Mouse (Mus musculus): Measurements from ENCODE around the gene Rad51c.
"Not testable (repeated sequence)": the region's sequence is repeated elsewhere in the genome, so short reads cannot be mapped to it uniquely, and the experiment has no call there.

The Rad51c gene

GRCm38 (mm10) chr11:87404876-87405275, at the start of gene Rad51c, which contains the start of gene Tex14:
Gene Rad51c (minus strand): TSS chr11:87404954.
Gene Tex14 (plus strand): TSS chr11:87405065.
- no peak for DNase-seq

GRCm38 (mm10) chr11:87454035-87454690, 49.4 kb upstream of the Rad51c start:
- no peak for DNase-seq

- peak; percentile 31 for DNase-seq
Observed at GRCm38 (mm10) chr11:87453216-87454034, 48.7 kb upstream of the Rad51c start.

- DNase-seq: not testable (repeated sequence)
Observed at GRCm38 (mm10) chr11:87452779-87453178, 48.0 kb upstream of the Rad51c start.

- not testable (repeated sequence) for DNase-seq
Observed at GRCm38 (mm10) chr11:87449847-87450246, 45.1 kb upstream of the Rad51c start.

- no peak for DNase-seq
Observed at GRCm38 (mm10) chr11:87449200-87449547, 44.4 kb upstream of the Rad51c start.

GRCm38 (mm10) chr11:87448476-87449199, 43.9 kb upstream of the Rad51c start:
- peak; percentile 88 for DNase-seq

- DNase-seq: peak; percentile 82
Observed at GRCm38 (mm10) chr11:87448081-87448475, 43.3 kb upstream of the Rad51c start.

- no peak for DNase-seq
Observed at GRCm38 (mm10) chr11:87447429-87447828, 42.7 kb upstream of the Rad51c start.

- no peak for DNase-seq
Observed at GRCm38 (mm10) chr11:87446159-87446558, 41.4 kb upstream of the Rad51c start.

- DNase-seq: not testable (repeated sequence)
Observed at GRCm38 (mm10) chr11:87445593-87445992, 40.8 kb upstream of the Rad51c start.

- no peak for DNase-seq
Observed at GRCm38 (mm10) chr11:87444735-87445428, 40.1 kb upstream of the Rad51c start.

- not testable (repeated sequence) for DNase-seq
Observed at GRCm38 (mm10) chr11:87444056-87444455, 39.3 kb upstream of the Rad51c start.

- peak; percentile 86 for DNase-seq
Observed at GRCm38 (mm10) chr11:87443373-87443883, 38.7 kb upstream of the Rad51c start.

GRCm38 (mm10) chr11:87442643-87443372, 38.1 kb upstream of the Rad51c start:
- DNase-seq: peak; percentile 82

- DNase-seq: no peak
Observed at GRCm38 (mm10) chr11:87439796-87440420, 35.2 kb upstream of the Rad51c start.

GRCm38 (mm10) chr11:87436326-87437232, 31.8 kb upstream of the Rad51c start:
- DNase-seq: no peak

- DNase-seq: not testable (repeated sequence)
Observed at GRCm38 (mm10) chr11:87435107-87435506, 30.4 kb upstream of the Rad51c start.

- no peak for DNase-seq
Observed at GRCm38 (mm10) chr11:87432933-87433669, 28.3 kb upstream of the Rad51c start.

- no peak for DNase-seq
Observed at GRCm38 (mm10) chr11:87432447-87432846, 27.7 kb upstream of the Rad51c start.

Data from embryo, embryonic 11 days (tissue).